Mouse (Mus musculus): ENCODE data around the gene Ubl3. TPM values are rescaled to one million over a fixed set of nuclear protein-coding genes. Genes with fewer than 3 reads are reported as not detected.

The Ubl3 gene
- polyA plus RNA-seq, 1 experiment from 2014 or later = 79.9 TPM

GRCm38 (mm10) chr5:148554701-148555100 is 2.1 kb upstream of the Ubl3 start:
- peak overlapping the region; percentile 47 for H3K9ac ChIP-seq (ENCODE audit: low read depth, low read length)
- no peaks in the 10 kb centered on the region for H3K36me3 ChIP-seq (ENCODE audit: control insufficient read depth, insufficient read depth, low read length)
- H3K27ac ChIP-seq (ENCODE audit: low read length) = no peak overlapping the region
- ATAC-seq = no peak
- no peaks in the 10 kb centered on the region for H3K27me3 ChIP-seq (ENCODE audit: control insufficient read depth, insufficient read depth, low read depth, low read length)
- H3K4me1 ChIP-seq (ENCODE audit: control insufficient read depth, insufficient read depth, low read length) = peaks cover 21% of the 10 kb centered on the region
- under 1% methylated on average over 16 of the region's 16 CpGs for WGBS
- H3K9me3 ChIP-seq (replicated peaks; ENCODE audit: control insufficient read depth, low read length, poor library complexity, severe bottlenecking) = no peaks in the 10 kb centered on the region
- H3K4me3 ChIP-seq (ENCODE audit: low read depth, low read length) = peak overlapping the region; percentile 15
- peak overlapping the region; percentile 47 for H3K4me2 ChIP-seq (ENCODE audit: low read length)

DNA sequence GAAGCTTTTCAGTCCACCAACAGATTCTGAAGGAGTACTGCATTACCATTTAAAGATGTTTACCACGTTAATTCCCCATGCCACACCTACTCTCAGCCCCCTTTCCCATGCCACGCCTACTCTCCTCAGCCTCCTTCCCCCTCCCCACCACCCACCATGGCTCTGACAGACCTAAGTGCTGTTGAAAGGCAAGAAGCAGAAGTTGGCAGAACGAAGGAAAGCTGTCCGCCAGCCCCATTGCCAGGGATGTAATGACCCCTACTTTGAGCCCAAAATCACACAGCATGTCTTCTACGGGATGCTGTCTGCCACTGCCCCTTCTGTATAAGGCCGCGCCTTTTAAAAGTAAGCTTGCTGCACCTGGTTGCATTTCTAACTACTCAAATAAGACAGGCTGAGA is 1.7 kb upstream of the Ubl3 start:
- no peak for ATAC-seq
- Histone ChIP-seq H3K36me3 (ENCODE audit: control insufficient read depth, insufficient read depth, low read length) (no peaks in the 10 kb centered on the region), H3K27ac (ENCODE audit: low read length) (no peak overlapping the region), H3K27me3 (ENCODE audit: control insufficient read depth, insufficient read depth, low read depth, low read length) (no peaks in the 10 kb centered on the region), H3K4me2 (ENCODE audit: low read length) (peak overlapping the region; percentile 47), H3K4me1 (ENCODE audit: control insufficient read depth, insufficient read depth, low read length) (peaks cover 25% of the 10 kb centered on the region), H3K4me3 (ENCODE audit: low read depth, low read length) (no peak overlapping the region), H3K9me3 (replicated peaks; ENCODE audit: control insufficient read depth, low read length, poor library complexity, severe bottlenecking) (no peaks in the 10 kb centered on the region), H3K9ac (ENCODE audit: low read depth, low read length) (peak overlapping the region; percentile 47; the same call in 1 of the 2 replicates)
- WGBS = 17% methylated on average over 7 of the region's 7 CpGs

DNA sequence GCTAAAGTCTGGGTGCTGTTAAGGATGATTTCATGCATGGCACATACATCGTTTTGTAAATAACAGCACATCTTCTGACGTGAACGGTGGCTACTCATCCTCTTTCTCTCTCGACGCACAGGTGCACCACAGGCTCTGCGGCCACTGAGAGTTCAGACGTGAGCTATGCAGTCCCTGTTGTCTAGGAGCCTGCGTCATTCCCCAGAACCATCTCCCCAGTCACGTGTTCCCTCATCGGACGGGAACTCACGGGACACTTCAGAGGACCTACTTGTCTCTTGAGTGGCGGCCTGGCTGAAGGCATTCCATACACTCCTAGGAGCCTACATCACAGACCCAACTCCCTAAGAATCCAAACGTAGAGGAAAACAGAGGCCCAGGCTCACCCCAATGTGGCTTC is 1.1 kb upstream of the Ubl3 start:
- Histone ChIP-seq H3K9ac (ENCODE audit: low read depth, low read length) (no peak overlapping the region), H3K27ac (ENCODE audit: low read length) (no peak overlapping the region), H3K4me2 (ENCODE audit: low read length) (no peak overlapping the region), H3K27me3 (ENCODE audit: control insufficient read depth, insufficient read depth, low read depth, low read length) (no peaks in the 10 kb centered on the region), H3K4me1 (ENCODE audit: control insufficient read depth, insufficient read depth, low read length) (peaks cover 26% of the 10 kb centered on the region), H3K36me3 (ENCODE audit: control insufficient read depth, insufficient read depth, low read length) (no peaks in the 10 kb centered on the region), H3K9me3 (replicated peaks; ENCODE audit: control insufficient read depth, low read length, poor library complexity, severe bottlenecking) (no peaks in the 10 kb centered on the region), H3K4me3 (ENCODE audit: low read depth, low read length) (no peak overlapping the region)
- 31% methylated on average over 14 of the region's 14 CpGs for WGBS
- ATAC-seq = no peak

DNA sequence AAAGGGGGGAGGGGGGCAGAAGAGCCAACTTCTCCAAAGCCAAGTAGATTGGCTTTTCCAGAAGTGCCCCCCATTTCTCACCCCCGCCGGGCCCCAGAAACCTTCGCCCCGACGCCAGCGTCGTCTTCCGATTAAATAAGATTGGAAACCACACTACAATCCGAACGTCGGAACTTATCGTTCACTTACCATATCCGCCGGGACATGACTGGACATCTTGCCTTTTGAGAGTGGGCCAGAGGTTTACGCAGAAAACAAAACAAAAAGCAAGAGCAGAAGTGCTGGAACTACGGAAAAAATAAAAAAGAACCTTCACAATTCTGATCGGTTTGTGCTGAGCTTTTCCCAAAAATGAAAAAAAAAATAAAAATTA is 839 bp downstream of the Ubl3 start:
- Histone ChIP-seq H3K4me3 (ENCODE audit: low read depth, low read length) (peak overlapping the region; percentile 57), H3K4me2 (ENCODE audit: low read length) (peak overlapping the region; percentile 84), H3K27ac (ENCODE audit: low read length) (peak overlapping the region; percentile 86), H3K9ac (ENCODE audit: low read depth, low read length) (peak overlapping the region; percentile 83), H3K36me3 (ENCODE audit: control insufficient read depth, insufficient read depth, low read length) (no peaks in the 10 kb centered on the region), H3K27me3 (ENCODE audit: control insufficient read depth, insufficient read depth, low read depth, low read length) (no peaks in the 10 kb centered on the region), H3K4me1 (ENCODE audit: control insufficient read depth, insufficient read depth, low read length) (peaks cover 37% of the 10 kb centered on the region), H3K9me3 (replicated peaks; ENCODE audit: control insufficient read depth, low read length, poor library complexity, severe bottlenecking) (no peaks in the 10 kb centered on the region)
- WGBS = under 1% methylated on average over 17 of the region's 17 CpGs
- ATAC-seq = no peak

GRCm38 (mm10) chr5:148550821-148551763 is 1.5 kb downstream of the Ubl3 start:
- Histone ChIP-seq H3K4me2 (ENCODE audit: low read length) (peak overlapping the region; percentile 84), H3K9me3 (replicated peaks; ENCODE audit: control insufficient read depth, low read length, poor library complexity, severe bottlenecking) (no peaks in the 10 kb centered on the region), H3K4me3 (ENCODE audit: low read depth, low read length) (peak overlapping the region; percentile 57), H3K27me3 (ENCODE audit: control insufficient read depth, insufficient read depth, low read depth, low read length) (no peaks in the 10 kb centered on the region), H3K36me3 (ENCODE audit: control insufficient read depth, insufficient read depth, low read length) (no peaks in the 10 kb centered on the region), H3K4me1 (ENCODE audit: control insufficient read depth, insufficient read depth, low read length) (peaks cover 39% of the 10 kb centered on the region), H3K27ac (ENCODE audit: low read length) (peak overlapping the region; percentile 86), H3K9ac (ENCODE audit: low read depth, low read length) (peak overlapping the region; percentile 83)
- WGBS = under 1% methylated on average over 28 of the region's 28 CpGs
- ATAC-seq = no peak

DNA sequence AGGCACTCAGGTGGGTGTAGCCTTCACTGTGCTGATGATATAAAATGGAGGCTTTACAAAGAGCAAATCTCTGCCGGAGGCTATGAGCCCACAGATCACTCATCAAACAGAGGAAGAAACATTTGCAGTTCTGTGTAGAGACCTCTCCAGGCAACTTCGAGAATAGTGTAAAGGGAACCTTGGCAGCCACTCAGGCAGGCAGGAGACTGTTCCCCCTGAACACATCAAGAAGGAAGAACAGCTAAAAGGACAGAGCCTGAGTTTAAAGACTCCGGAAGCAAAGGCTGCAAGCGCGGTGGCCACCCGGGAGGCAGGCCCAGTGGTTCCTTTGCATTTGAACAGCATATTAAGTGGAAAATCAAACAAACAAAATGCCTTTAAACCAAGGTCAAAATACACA is 2.2 kb downstream of the Ubl3 start:
- no peaks in the 10 kb centered on the region for H3K9me3 ChIP-seq (replicated peaks; ENCODE audit: control insufficient read depth, low read length, poor library complexity, severe bottlenecking)
- ATAC-seq = no peak
- no peaks in the 10 kb centered on the region for H3K27me3 ChIP-seq (ENCODE audit: control insufficient read depth, insufficient read depth, low read depth, low read length)
- peak overlapping the region; percentile 57 for H3K4me3 ChIP-seq (ENCODE audit: low read depth, low read length)
- H3K4me2 ChIP-seq (ENCODE audit: low read length) = peak overlapping the region; percentile 84
- H3K9ac ChIP-seq (ENCODE audit: low read depth, low read length) = peak overlapping the region; percentile 32
- WGBS = 1% methylated on average over 6 of the region's 6 CpGs
- no peak overlapping the region for H3K27ac ChIP-seq (ENCODE audit: low read length)
- H3K4me1 ChIP-seq (ENCODE audit: control insufficient read depth, insufficient read depth, low read length) = peaks cover 39% of the 10 kb centered on the region
- H3K36me3 ChIP-seq (ENCODE audit: control insufficient read depth, insufficient read depth, low read length) = no peaks in the 10 kb centered on the region

DNA sequence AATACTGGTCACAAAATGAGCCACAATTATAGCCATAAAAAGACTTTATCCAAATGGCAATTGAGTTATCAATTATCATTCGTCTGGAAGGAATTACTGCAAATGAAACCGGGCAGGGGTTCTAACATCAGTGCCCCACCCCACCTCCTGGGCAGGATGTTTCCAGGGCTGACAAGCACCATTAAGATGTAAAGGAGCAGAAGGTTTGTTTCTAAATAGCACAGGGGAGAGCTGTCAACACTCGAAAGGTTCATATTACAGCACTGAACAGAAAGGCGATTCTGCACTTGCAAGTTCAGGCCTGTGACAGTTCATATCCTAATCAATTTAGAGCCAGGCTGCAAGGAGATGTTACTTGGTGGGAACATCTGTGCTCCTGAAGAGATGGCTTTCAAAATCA is 3.3 kb downstream of the Ubl3 start:
- H3K27ac ChIP-seq (ENCODE audit: low read length) = no peak overlapping the region
- H3K9me3 ChIP-seq (replicated peaks; ENCODE audit: control insufficient read depth, low read length, poor library complexity, severe bottlenecking) = no peaks in the 10 kb centered on the region
- no peaks in the 10 kb centered on the region for H3K36me3 ChIP-seq (ENCODE audit: control insufficient read depth, insufficient read depth, low read length)
- ATAC-seq = no peak
- 20% methylated on average over 4 of the region's 4 CpGs for WGBS
- peak overlapping the region; percentile 57 for H3K4me3 ChIP-seq (ENCODE audit: low read depth, low read length)
- peaks cover 31% of the 10 kb centered on the region for H3K4me1 ChIP-seq (ENCODE audit: control insufficient read depth, insufficient read depth, low read length)
- H3K27me3 ChIP-seq (ENCODE audit: control insufficient read depth, insufficient read depth, low read depth, low read length) = no peaks in the 10 kb centered on the region
- H3K9ac ChIP-seq (ENCODE audit: low read depth, low read length) = peak overlapping the region; percentile 39; the same call in 1 of the 2 replicates
- peak overlapping the region; percentile 84 for H3K4me2 ChIP-seq (ENCODE audit: low read length)

DNA sequence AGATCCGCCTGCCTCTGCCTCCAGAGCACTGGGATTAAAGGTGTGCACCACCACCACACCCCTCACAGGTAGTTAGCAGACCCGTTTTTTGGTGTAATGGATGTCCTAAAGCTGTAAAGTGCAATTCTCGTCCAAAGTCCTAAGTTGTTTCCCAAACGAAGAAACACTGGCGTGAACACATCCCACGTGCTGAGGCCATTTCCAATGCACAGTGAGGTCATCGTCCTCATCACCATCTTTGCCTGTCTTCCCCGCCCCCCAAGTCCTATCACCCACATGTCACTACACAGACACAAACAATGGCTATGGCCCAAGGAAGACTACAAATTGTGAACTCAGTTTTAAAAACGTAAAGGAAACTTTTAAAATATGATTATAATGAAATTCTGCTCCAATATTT is 4.0 kb downstream of the Ubl3 start:
- 81% methylated on average over 9 of the region's 9 CpGs for WGBS
- Histone ChIP-seq H3K9ac (ENCODE audit: low read depth, low read length) (no peak overlapping the region), H3K36me3 (ENCODE audit: control insufficient read depth, insufficient read depth, low read length) (no peaks in the 10 kb centered on the region), H3K9me3 (replicated peaks; ENCODE audit: control insufficient read depth, low read length, poor library complexity, severe bottlenecking) (no peaks in the 10 kb centered on the region), H3K27me3 (ENCODE audit: control insufficient read depth, insufficient read depth, low read depth, low read length) (no peaks in the 10 kb centered on the region), H3K4me1 (ENCODE audit: control insufficient read depth, insufficient read depth, low read length) (peaks cover 28% of the 10 kb centered on the region), H3K4me2 (ENCODE audit: low read length) (peak overlapping the region; percentile 27), H3K4me3 (ENCODE audit: low read depth, low read length) (no peak overlapping the region), H3K27ac (ENCODE audit: low read length) (no peak overlapping the region)
- no peak for ATAC-seq

DNA sequence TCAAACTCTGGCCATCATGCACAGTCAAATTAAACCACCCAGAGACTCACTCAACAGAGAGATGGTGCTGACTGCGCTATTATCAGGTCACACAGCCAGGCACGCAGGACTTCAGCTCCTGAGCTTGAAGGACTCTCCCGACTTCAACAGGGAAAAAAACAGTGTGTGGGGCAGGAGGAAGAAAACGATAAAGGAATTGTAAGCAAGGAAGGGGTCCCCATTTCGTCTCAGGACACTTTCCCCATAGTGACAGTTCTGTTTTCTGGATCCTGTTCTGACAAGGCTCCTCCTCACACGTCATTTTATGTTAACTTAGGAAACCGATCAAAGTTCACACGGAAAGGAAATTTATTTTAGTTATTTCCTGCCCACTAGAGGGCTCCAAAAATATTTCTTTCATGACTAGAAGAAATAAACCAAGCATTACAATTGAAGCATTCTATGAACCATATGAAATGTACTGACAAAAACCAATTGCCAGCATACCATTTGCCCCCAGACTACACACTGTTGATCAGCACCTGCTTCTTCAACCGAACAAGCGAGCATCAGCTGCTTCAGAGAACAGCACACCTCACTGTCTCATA is 4.6 kb downstream of the Ubl3 start:
- Histone ChIP-seq H3K36me3 (ENCODE audit: control insufficient read depth, insufficient read depth, low read length) (no peaks in the 10 kb centered on the region), H3K4me2 (ENCODE audit: low read length) (peak overlapping the region; percentile 27), H3K27ac (ENCODE audit: low read length) (no peak overlapping the region), H3K9ac (ENCODE audit: low read depth, low read length) (no peak overlapping the region), H3K9me3 (replicated peaks; ENCODE audit: control insufficient read depth, low read length, poor library complexity, severe bottlenecking) (no peaks in the 10 kb centered on the region), H3K4me3 (ENCODE audit: low read depth, low read length) (no peak overlapping the region), H3K4me1 (ENCODE audit: control insufficient read depth, insufficient read depth, low read length) (peaks cover 25% of the 10 kb centered on the region), H3K27me3 (ENCODE audit: control insufficient read depth, insufficient read depth, low read depth, low read length) (no peaks in the 10 kb centered on the region)
- WGBS = 52% methylated on average over 10 of the region's 10 CpGs
- ATAC-seq = no peak

Data from midbrain, embryonic 16.5 days (tissue).